Mouse (Mus musculus) right cerebral cortex, postnatal 4 days (tissue): ENCODE measurements around the gene Phf12.

ENCODE experiments used
- DNase-seq: peaks from one replicate; pipeline ENCODE4 v3.0.0-alpha.2; 2022

Phf12 gene

GRCm38 (mm10) chr11:77982441-77982905, at the start of gene Phf12:
TSS of gene Phf12 (plus strand) at chr11:77982754.
- peak; percentile 98 for DNase-seq

GRCm38 (mm10) chr11:77934111-77934521, 48.4 kb upstream of the Phf12 start:
- no peak for DNase-seq

GRCm38 (mm10) chr11:77934568-77935311, 47.8 kb upstream of the Phf12 start:
- DNase-seq: no peak

GRCm38 (mm10) chr11:77936846-77937245, 45.7 kb upstream of the Phf12 start:
- no peak for DNase-seq

- no peak for DNase-seq
Observed at GRCm38 (mm10) chr11:77937649-77938410, 44.7 kb upstream of the Phf12 start.

GRCm38 (mm10) chr11:77942230-77942629, 40.3 kb upstream of the Phf12 start:
- no peak for DNase-seq

- DNase-seq: no peak
Observed at GRCm38 (mm10) chr11:77947860-77948259, 34.7 kb upstream of the Phf12 start.

GRCm38 (mm10) chr11:77950125-77950685, 32.3 kb upstream of the Phf12 start:
- no peak for DNase-seq

GRCm38 (mm10) chr11:77950797-77951228, 31.7 kb upstream of the Phf12 start:
- DNase-seq: no peak

GRCm38 (mm10) chr11:77953671-77954070, 28.9 kb upstream of the Phf12 start:
- DNase-seq: no peak

GRCm38 (mm10) chr11:77956428-77956827, 26.1 kb upstream of the Phf12 start:
- no peak for DNase-seq

GRCm38 (mm10) chr11:77958268-77958667, 24.3 kb upstream of the Phf12 start:
- DNase-seq: no peak

- DNase-seq: no peak
Observed at GRCm38 (mm10) chr11:77958932-77959331, 23.6 kb upstream of the Phf12 start.

GRCm38 (mm10) chr11:77960199-77960598, 22.4 kb upstream of the Phf12 start:
- peak; percentile 61 for DNase-seq

GRCm38 (mm10) chr11:77960898-77961297, 21.7 kb upstream of the Phf12 start:
- no peak for DNase-seq

GRCm38 (mm10) chr11:77962946-77963345, 19.6 kb upstream of the Phf12 start:
- DNase-seq: no peak

GRCm38 (mm10) chr11:77964415-77965095, 18.0 kb upstream of the Phf12 start:
- no peak for DNase-seq

GRCm38 (mm10) chr11:77965101-77966036, 17.2 kb upstream of the Phf12 start:
- peak; percentile 82 for DNase-seq

GRCm38 (mm10) chr11:77966037-77966391, 16.5 kb upstream of the Phf12 start:
- no peak for DNase-seq

GRCm38 (mm10) chr11:77967114-77967513, 15.4 kb upstream of the Phf12 start:
- peak; percentile 80 for DNase-seq

GRCm38 (mm10) chr11:77968786-77969185, 13.8 kb upstream of the Phf12 start:
- no peak for DNase-seq

- DNase-seq: peak; percentile 1
Observed at GRCm38 (mm10) chr11:77970718-77971117, 11.8 kb upstream of the Phf12 start.
